Mouse (Mus musculus) small intestine, adult 2 months (tissue): ENCODE data around the gene Kmo. TPM values are rescaled to one million over a fixed set of nuclear protein-coding genes. Genes with fewer than 3 reads are reported as not detected.

Experiments
- H3K27ac ChIP-seq: fragments of 200-500 bp; 2 replicates; pipeline ENCODE4 v1.5.1; 2012; ENCODE audit warnings: low read depth, low read length, control low read depth, inconsistent platforms; ENCODE audit not compliant: insufficient read depth
- H3K27me3 ChIP-seq: fragments of 200-500 bp; 2 replicates; pipeline ENCODE4 v1.6.1; 2012; ENCODE audit warnings: mild to moderate bottlenecking, moderate library complexity, low read length, inconsistent platforms; ENCODE audit not compliant: control insufficient read depth, insufficient read depth
- H3K36me3 ChIP-seq: fragments of 200-500 bp; 2 replicates; pipeline ENCODE4 v1.6.1; 2012; ENCODE audit warnings: mild to moderate bottlenecking, low read length, control low read depth, inconsistent platforms; ENCODE audit not compliant: control insufficient read depth, insufficient read depth
- H3K4me1 ChIP-seq: fragments of 200-500 bp; 2 replicates; pipeline ENCODE4 v1.6.1; 2012; ENCODE audit warnings: low read length, inconsistent platforms, mixed read lengths; ENCODE audit not compliant: control insufficient read depth, insufficient read depth, insufficient read length
- H3K4me3 ChIP-seq: fragments of 200-500 bp; 2 replicates; pipeline ENCODE4 v1.5.1; 2012; ENCODE audit warnings: low read depth, mild to moderate bottlenecking, control low read depth, inconsistent platforms, low read length, moderate library complexity
- CTCF ChIP-seq: fragments of 200-500 bp; IDR thresholded peaks from 2 replicates; pipeline ENCODE4 v1.5.1; 2012; ENCODE audit warnings: low read depth, mild to moderate bottlenecking, control low read depth, inconsistent platforms, low read length, moderate library complexity, mixed read lengths; ENCODE audit not compliant: insufficient replicate concordance, insufficient read length; ENCODE audit errors: extremely low read depth
- POLR2A ChIP-seq: fragments of 200-500 bp; IDR thresholded peaks from 2 replicates; pipeline ENCODE4 v1.6.1; 2012; ENCODE audit warnings: low read depth, mild to moderate bottlenecking, control low read depth, inconsistent platforms, low read length, moderate library complexity
- WGBS: fragments of 180-500 bp; shearing (Covaris S2); methylation state at CpG from one replicate; pipeline ENCODE4 v1.1.7; 2018; 5-methylcytosine and 5-hydroxymethylcytosine counted together
- polyA plus RNA-seq: library from polyadenylated mRNA; depleted of rRNA; stranded (reverse); fragments of >200 nt; gene quantifications from 2 replicates; pipeline ENCODE4 v1.2.3, GENCODE M21; 2012

Gene Kmo
- polyA plus RNA-seq, 1 experiment, result 0.41 TPM

DNA sequence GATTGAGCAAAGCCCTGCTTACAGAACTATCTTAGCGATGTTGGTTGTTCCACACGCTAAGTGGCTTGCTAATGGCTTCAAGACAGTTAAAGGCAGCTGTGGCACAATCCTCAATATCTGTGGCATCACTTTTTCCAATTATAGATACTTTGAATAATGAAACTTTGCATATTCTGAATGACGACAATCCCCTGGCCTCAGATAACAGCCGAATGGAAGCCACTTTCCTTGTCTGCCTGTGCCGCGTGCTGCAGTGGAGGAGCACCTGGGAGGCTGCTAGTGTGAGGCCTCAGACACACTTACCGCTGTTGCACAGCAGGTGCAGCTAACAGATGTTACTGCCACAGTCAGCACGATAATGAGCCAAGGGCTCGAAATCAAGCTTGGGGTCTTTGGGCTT, 5.2 kb upstream of the Kmo start:
- 90% methylated on average over 9 of the region's 9 CpGs for WGBS

DNA sequence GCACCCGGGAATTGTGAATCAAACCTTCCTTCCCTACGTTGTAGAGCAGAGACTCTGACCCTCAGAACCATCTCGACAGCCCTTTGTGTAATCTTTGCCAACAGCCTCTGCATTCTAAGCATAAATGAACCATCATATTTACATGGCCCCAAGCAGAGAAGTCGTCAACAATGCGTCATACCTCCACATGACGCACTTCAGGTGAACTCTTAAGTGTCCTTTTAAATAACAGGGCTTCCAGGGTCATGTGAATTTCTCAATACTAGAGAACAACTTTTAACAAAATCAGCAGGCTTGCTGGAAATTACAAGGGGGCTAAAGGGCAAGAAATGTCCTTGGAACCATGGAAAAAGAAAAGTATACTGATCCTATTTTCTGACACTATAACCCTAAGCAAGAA, 3.5 kb downstream of the Kmo start:
- peaks cover 3% of the 10 kb centered on the region; the same call in 1 of the 2 replicates for H3K4me1 ChIP-seq
- peaks cover 8% of the 10 kb centered on the region for H3K36me3 ChIP-seq
- WGBS, result 78% methylated on average over 6 of the region's 6 CpGs
- TF ChIP-seq POLR2A (no peak), CTCF (no peak)
- no peak overlapping the region for H3K27ac ChIP-seq
- H3K27me3 ChIP-seq, result no peaks in the 10 kb centered on the region
- no peak overlapping the region for H3K4me3 ChIP-seq

More for the DNA sequence above, 5.2 kb upstream of the Kmo start:
- Histone ChIP-seq H3K36me3 (peaks cover 67% of the 10 kb centered on the region), H3K4me3 (no peak overlapping the region), H3K27ac (no peak overlapping the region), H3K27me3 (no peaks in the 10 kb centered on the region), H3K4me1 (no peaks in the 10 kb centered on the region)
- TF ChIP-seq POLR2A (no peak), CTCF (no peak)

DNA sequence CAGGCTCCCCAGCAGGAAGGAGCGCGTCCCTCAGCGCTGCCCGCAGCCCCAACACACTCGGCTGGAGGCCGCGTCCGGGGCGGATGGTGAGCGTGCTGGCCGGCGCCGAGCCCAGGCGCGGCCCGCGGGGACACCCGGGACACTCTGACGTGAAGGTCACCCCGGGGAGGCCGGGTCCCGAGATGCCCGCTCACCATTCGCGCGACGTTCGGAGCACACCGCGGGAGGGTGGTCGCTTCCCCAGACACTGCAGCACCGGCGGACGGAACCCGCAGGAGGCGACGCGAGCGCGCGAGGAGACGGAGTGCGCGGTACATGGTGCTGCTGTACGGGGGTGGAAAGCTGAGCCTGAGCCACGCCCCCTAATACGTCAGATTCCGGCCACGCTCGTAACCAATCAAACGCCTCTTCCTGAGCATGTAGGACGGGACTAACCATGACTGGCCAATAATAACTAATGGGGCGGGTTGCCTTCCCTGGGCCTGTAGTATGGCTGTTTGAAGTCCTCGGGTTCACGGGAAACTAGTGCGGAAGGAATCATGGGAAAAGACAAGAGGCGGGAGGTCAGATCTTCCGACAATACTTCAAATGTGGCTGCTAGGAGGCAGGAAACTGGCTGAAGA, 5.2 kb downstream of the Kmo start, which contains the start of gene Fh1:
Gene Fh1 (minus strand): TSS at position 379 of the 623 bp plus-strand sequence.
- no peak for TF ChIP-seq CTCF
- peak; percentile 85 for TF ChIP-seq POLR2A
- peak within 1 kb of the TSS; percentile 85 for H3K4me3 ChIP-seq
- peaks cover 3% of the 10 kb centered on the region; the same call in 1 of the 2 replicates for H3K4me1 ChIP-seq
- no peaks in the 10 kb centered on the region for H3K36me3 ChIP-seq
- peak within 1 kb of the TSS; percentile 57 for H3K27ac ChIP-seq
- under 1% methylated on average over 58 of the region's 58 CpGs for WGBS
- H3K27me3 ChIP-seq, result no peaks in the 10 kb centered on the region

DNA sequence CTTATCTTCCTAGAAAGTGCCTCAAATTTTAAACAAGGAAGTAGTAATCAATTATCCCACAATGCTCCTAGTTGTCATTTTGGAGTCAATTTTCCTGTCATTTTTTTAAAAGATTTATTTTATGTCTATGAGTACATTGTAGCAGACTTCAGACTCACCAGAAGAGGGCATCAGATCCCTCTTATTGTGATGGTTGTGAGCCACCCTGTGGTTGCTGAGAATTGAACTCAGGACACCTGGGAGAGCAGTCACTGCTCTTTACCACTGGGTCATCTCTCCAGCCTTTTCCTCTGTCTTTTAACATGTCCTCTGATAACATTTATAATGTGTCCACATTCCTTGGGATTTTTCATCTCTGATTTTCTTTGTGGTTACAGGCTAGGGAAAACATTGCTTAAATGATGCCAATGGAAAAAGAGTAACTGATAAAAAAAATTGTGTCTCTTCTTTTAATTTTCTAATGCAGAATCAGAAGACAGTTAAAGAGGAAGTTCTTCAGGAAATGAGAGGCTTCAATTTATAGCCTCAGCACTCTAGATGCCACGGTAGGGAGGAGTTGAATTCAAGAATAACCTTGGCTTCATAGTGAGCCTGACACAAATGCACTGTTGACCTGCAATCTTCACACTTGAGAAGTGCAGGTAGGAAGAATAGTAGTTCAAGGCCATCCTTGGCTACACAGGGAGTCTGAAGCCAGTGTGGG, 6.0 kb downstream of the Kmo start:
- Histone ChIP-seq H3K36me3 (no peaks in the 10 kb centered on the region), H3K27ac (peak overlapping the region; percentile 57), H3K27me3 (no peaks in the 10 kb centered on the region), H3K4me1 (peaks cover 3% of the 10 kb centered on the region; the same call in 1 of the 2 replicates), H3K4me3 (no peak overlapping the region)
- TF ChIP-seq CTCF (peak; percentile 43; the same call in 1 of the 2 replicates), POLR2A (no peak)
- 52% methylated on average over 1 of the region's 1 CpGs for WGBS

DNA sequence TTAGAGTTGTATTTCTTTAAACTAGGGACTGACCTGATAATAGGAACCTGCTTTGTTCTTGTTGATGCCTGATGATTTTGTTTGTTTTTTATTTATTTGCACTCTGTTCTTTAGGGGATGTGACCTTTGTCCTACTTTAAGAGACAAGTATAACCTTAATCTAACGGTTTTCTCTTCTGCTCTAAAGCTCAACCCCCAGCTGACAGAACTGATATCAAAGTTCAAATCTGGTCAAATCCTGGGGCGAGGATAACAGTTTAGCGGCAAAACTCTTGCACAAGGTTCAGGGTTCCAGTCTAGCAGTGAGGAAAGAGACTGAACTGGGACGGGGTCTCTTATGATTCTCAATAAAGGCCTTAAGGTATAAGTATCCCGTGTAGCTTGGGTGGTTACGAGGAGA, 9.1 kb downstream of the Kmo start:
- no peak overlapping the region for H3K27ac ChIP-seq
- no peaks in the 10 kb centered on the region for H3K27me3 ChIP-seq
- peaks cover 4% of the 10 kb centered on the region for H3K4me1 ChIP-seq
- TF ChIP-seq POLR2A (no peak), CTCF (no peak)
- H3K36me3 ChIP-seq, result no peaks in the 10 kb centered on the region
- H3K4me3 ChIP-seq, result no peak overlapping the region
- 62% methylated on average over 6 of the region's 6 CpGs for WGBS

DNA sequence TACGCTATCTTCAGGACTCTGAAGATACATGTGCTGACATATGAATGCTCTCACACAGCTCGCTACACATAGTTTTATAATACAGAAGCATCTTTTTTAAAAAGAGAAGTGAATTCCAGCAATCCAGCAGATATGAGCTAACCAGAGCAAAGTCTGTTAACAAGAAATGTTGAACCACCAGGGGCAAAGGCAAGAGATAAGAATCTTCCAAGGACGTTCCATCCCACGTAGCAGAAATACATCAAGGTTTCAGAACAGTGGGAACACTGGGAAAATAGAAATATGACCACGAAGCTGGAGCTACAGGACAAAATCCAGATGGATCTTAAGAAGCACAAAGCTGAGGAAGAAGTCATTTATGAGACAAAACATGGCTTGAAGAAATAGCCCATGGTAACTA, 10.2 kb downstream of the Kmo start:
- Histone ChIP-seq H3K4me3 (no peak overlapping the region), H3K4me1 (peaks cover 2% of the 10 kb centered on the region), H3K27me3 (no peaks in the 10 kb centered on the region), H3K27ac (no peak overlapping the region), H3K36me3 (no peaks in the 10 kb centered on the region)
- TF ChIP-seq CTCF (no peak), POLR2A (no peak)
- WGBS, result 71% methylated on average over 5 of the region's 5 CpGs

DNA sequence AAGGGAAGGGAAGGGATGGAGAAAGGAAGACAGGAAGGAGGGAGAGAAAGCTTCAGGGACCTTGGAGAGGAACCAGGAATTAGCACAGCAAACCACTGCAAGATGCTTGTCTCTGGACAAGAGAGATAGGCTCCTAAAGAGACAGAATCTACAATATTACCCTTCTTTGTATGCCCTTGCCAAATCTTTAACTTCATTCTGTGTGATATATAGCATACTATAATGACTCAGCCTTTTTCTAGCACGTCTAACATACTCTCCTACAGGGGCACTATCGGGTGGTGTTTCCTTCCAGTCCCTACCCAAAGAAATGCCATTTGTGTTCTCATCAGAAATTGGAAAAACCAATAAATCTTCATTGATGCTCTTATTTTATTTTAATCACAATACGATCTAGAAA, 10.9 kb downstream of the Kmo start:
- Histone ChIP-seq H3K36me3 (no peaks in the 10 kb centered on the region), H3K4me1 (peaks cover 2% of the 10 kb centered on the region), H3K27ac (no peak overlapping the region), H3K27me3 (no peaks in the 10 kb centered on the region), H3K4me3 (no peak overlapping the region)
- TF ChIP-seq POLR2A, result no peak
- no peak for TF ChIP-seq CTCF
- 80% methylated on average over 3 of the region's 3 CpGs for WGBS
